Mouse (Mus musculus): ENCODE measurements around the gene Gpr62. TPM values are rescaled to one million over a fixed set of nuclear protein-coding genes. Genes with fewer than 3 reads are reported as not detected.

Gpr62 gene
- polyA plus RNA-seq, 1 experiment = 22.5 TPM

GRCm38 (mm10) chr9:106461641-106462429, 3.9 kb downstream of the Gpr62 start:
- peaks cover 11% of the 10 kb centered on the region for H3K4me1 ChIP-seq (ENCODE audit: control insufficient read depth, insufficient read depth, low read length)
- TF ChIP-seq CTCF (IDR thresholded peaks at IDR 0.05; ENCODE audit: control insufficient read depth, insufficient read depth, insufficient replicate concordance, low read depth, low read length) (no peak), POLR2A (IDR thresholded peaks at IDR 0.05; ENCODE audit: control insufficient read depth, low read depth, low read length) (no peak)
- H3K27me3 ChIP-seq (ENCODE audit: control insufficient read depth, insufficient read depth, low read length) = no peaks in the 10 kb centered on the region
- H3K4me3 ChIP-seq (ENCODE audit: control insufficient read depth, low read depth, low read length) = no peak overlapping the region
- no peaks in the 10 kb centered on the region for H3K36me3 ChIP-seq (ENCODE audit: control insufficient read depth, insufficient read depth, low read length)
- H3K27ac ChIP-seq (ENCODE audit: control insufficient read depth, insufficient read depth, low read depth, low read length) = no peak overlapping the region

- Histone ChIP-seq H3K4me1 (ENCODE audit: control insufficient read depth, insufficient read depth, low read length) (peaks cover 11% of the 10 kb centered on the region), H3K36me3 (ENCODE audit: control insufficient read depth, insufficient read depth, low read length) (no peaks in the 10 kb centered on the region), H3K27ac (ENCODE audit: control insufficient read depth, insufficient read depth, low read depth, low read length) (no peak overlapping the region)
These were observed 4.7 kb downstream of the Gpr62 start for GRCm38 (mm10) chr9:106461026-106461415.

DNA sequence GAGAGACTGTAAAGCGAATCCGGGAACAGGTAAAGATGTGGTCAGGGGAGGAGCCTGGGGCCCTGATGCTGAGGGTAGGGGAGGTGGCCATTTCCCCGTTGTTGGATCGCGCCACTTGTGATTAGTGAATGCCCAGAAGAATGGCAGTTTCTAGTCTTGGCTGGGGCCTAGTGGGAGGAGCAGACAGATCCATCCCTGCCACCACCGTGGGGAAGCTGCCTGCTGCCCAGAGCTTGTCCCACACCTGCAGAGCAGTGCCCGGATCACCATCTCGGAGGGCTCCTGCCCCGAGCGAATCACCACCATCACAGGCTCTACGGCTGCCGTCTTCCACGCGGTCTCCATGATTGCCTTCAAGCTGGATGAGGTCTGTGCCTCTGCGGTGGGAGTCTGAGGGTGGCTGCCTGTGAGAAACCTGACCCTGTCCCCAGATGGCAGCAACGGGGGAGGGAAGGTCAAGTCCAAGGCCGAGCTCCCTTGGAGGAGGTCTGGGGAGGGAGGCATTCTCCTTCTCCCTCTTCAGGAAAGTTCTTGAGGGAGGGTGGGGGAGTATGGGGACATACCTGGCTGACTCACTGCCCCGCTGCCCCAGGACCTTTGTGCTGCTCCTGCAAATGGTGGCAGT, 5.2 kb downstream of the Gpr62 start:
- Histone ChIP-seq H3K27me3 (ENCODE audit: control insufficient read depth, insufficient read depth, low read length) (no peaks in the 10 kb centered on the region), H3K36me3 (ENCODE audit: control insufficient read depth, insufficient read depth, low read length) (no peaks in the 10 kb centered on the region), H3K4me1 (ENCODE audit: control insufficient read depth, insufficient read depth, low read length) (peaks cover 10% of the 10 kb centered on the region), H3K4me3 (ENCODE audit: control insufficient read depth, low read depth, low read length) (no peak overlapping the region), H3K27ac (ENCODE audit: control insufficient read depth, insufficient read depth, low read depth, low read length) (no peak overlapping the region)
- TF ChIP-seq POLR2A (IDR thresholded peaks at IDR 0.05; ENCODE audit: control insufficient read depth, low read depth, low read length) = no peak
- TF ChIP-seq CTCF (IDR thresholded peaks at IDR 0.05; ENCODE audit: control insufficient read depth, insufficient read depth, insufficient replicate concordance, low read depth, low read length) = no peak

More at GRCm38 (mm10) chr9:106461026-106461415, 4.7 kb downstream of the Gpr62 start:
- H3K27me3 ChIP-seq (ENCODE audit: control insufficient read depth, insufficient read depth, low read length) = no peaks in the 10 kb centered on the region
- TF ChIP-seq CTCF (IDR thresholded peaks at IDR 0.05; ENCODE audit: control insufficient read depth, insufficient read depth, insufficient replicate concordance, low read depth, low read length) (no peak), POLR2A (IDR thresholded peaks at IDR 0.05; ENCODE audit: control insufficient read depth, low read depth, low read length) (no peak)
- H3K4me3 ChIP-seq (ENCODE audit: control insufficient read depth, low read depth, low read length) = no peak overlapping the region

DNA sequence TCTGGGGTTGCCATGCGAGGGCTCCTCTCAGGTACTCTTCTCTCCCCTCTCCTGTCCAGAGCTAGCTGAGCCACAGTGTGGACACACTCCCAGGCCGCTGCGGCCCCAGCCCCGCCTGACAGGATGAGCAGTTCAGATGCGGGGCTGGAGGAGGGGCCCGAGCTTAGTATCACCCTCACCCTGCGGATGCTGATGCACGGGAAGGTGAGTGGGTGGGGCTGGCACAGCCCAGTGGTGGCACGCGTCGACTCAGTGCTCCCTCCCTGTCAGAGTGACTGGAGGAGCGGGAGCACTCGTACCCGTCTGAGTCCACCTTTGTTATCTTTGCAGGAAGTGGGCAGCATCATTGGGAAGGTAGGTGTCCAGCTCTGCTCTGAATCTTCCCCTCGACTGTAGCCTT, 5.8 kb downstream of the Gpr62 start:
- TF ChIP-seq POLR2A (IDR thresholded peaks at IDR 0.05; ENCODE audit: control insufficient read depth, low read depth, low read length) (no peak), CTCF (IDR thresholded peaks at IDR 0.05; ENCODE audit: control insufficient read depth, insufficient read depth, insufficient replicate concordance, low read depth, low read length) (no peak)
- Histone ChIP-seq H3K27me3 (ENCODE audit: control insufficient read depth, insufficient read depth, low read length) (no peaks in the 10 kb centered on the region), H3K27ac (ENCODE audit: control insufficient read depth, insufficient read depth, low read depth, low read length) (no peak overlapping the region), H3K4me3 (ENCODE audit: control insufficient read depth, low read depth, low read length) (no peak overlapping the region), H3K4me1 (ENCODE audit: control insufficient read depth, insufficient read depth, low read length) (peaks cover 13% of the 10 kb centered on the region), H3K36me3 (ENCODE audit: control insufficient read depth, insufficient read depth, low read length) (no peaks in the 10 kb centered on the region)

- Histone ChIP-seq H3K27me3 (ENCODE audit: control insufficient read depth, insufficient read depth, low read length) (no peaks in the 10 kb centered on the region), H3K27ac (ENCODE audit: control insufficient read depth, insufficient read depth, low read depth, low read length) (no peak overlapping the region), H3K36me3 (ENCODE audit: control insufficient read depth, insufficient read depth, low read length) (no peaks in the 10 kb centered on the region), H3K4me1 (ENCODE audit: control insufficient read depth, insufficient read depth, low read length) (peaks cover 16% of the 10 kb centered on the region), H3K4me3 (ENCODE audit: control insufficient read depth, low read depth, low read length) (no peak overlapping the region)
- TF ChIP-seq POLR2A (IDR thresholded peaks at IDR 0.05; ENCODE audit: control insufficient read depth, low read depth, low read length) (no peak), CTCF (IDR thresholded peaks at IDR 0.05; ENCODE audit: control insufficient read depth, insufficient read depth, insufficient replicate concordance, low read depth, low read length) (no peak)
These were observed 7.8 kb downstream of the Gpr62 start for GRCm38 (mm10) chr9:106457920-106458319.

- no peak overlapping the region for H3K4me3 ChIP-seq (ENCODE audit: control insufficient read depth, low read depth, low read length)
- H3K27me3 ChIP-seq (ENCODE audit: control insufficient read depth, insufficient read depth, low read length) = no peaks in the 10 kb centered on the region
- H3K4me1 ChIP-seq (ENCODE audit: control insufficient read depth, insufficient read depth, low read length) = peaks cover 20% of the 10 kb centered on the region
- H3K27ac ChIP-seq (ENCODE audit: control insufficient read depth, insufficient read depth, low read depth, low read length) = no peak overlapping the region
- no peaks in the 10 kb centered on the region for H3K36me3 ChIP-seq (ENCODE audit: control insufficient read depth, insufficient read depth, low read length)
- TF ChIP-seq CTCF (IDR thresholded peaks at IDR 0.05; ENCODE audit: control insufficient read depth, insufficient read depth, insufficient replicate concordance, low read depth, low read length) = no peak
- TF ChIP-seq POLR2A (IDR thresholded peaks at IDR 0.05; ENCODE audit: control insufficient read depth, low read depth, low read length) = no peak
These were observed 8.6 kb downstream of the Gpr62 start for GRCm38 (mm10) chr9:106457163-106457559.

DNA sequence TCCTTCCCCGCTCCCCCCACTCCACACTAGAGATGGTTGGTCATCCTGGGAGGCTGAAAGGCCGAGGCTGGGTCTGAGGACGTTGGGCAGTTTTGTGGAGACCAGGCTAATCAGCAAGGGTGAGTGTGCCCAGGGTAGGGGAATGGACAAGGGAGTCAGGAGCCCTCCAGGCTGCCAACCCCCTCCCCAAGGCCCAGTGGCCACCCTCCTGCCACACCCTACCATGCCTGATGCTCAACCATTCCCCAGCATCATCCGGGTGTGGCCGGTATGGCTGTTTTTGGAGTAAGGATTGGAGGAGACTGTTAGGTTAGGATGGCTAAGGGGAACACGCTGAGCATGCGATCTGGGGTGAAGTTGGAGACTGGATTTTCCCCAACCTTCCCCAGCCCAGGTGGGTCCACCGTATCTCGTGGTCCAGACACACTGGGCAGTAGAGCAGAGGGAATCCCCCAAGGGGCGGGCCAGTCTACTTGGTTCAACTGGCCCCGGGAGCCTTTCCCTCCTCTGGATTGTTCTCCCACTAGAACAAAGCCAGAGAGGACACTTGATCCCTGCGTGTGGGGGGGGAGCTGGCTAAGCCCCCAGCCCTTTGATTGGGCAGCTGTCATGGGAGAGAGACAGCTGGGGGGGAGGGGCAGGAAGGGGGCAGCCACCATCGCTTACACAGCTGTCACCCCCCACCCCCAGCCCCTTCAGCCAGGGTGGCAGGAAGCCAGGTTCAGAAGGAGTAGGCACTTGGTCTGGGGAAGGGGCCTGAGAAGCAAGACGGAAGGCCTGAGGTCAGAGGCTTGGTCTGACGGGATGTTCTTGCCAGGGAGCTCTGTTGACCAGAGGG, 9.2 kb downstream of the Gpr62 start:
- Histone ChIP-seq H3K27me3 (ENCODE audit: control insufficient read depth, insufficient read depth, low read length) (no peaks in the 10 kb centered on the region), H3K4me1 (ENCODE audit: control insufficient read depth, insufficient read depth, low read length) (peaks cover 20% of the 10 kb centered on the region), H3K36me3 (ENCODE audit: control insufficient read depth, insufficient read depth, low read length) (no peaks in the 10 kb centered on the region), H3K4me3 (ENCODE audit: control insufficient read depth, low read depth, low read length) (no peak overlapping the region), H3K27ac (ENCODE audit: control insufficient read depth, insufficient read depth, low read depth, low read length) (no peak overlapping the region)
- TF ChIP-seq CTCF (IDR thresholded peaks at IDR 0.05; ENCODE audit: control insufficient read depth, insufficient read depth, insufficient replicate concordance, low read depth, low read length) (no peak), POLR2A (IDR thresholded peaks at IDR 0.05; ENCODE audit: control insufficient read depth, low read depth, low read length) (no peak)
